Mouse (Mus musculus) urinary bladder, postnatal 36 days (tissue): ENCODE measurements around the gene Lmx1b.

Source experiments
- DNase-seq, 2 experiments: peaks; one replicate each; pipeline ENCODE4 v3.0.0; 2022; ENCODE audit warnings: low spot score in 2 of 2, mixed read lengths in 1 of 2

Lmx1b gene

DNA sequence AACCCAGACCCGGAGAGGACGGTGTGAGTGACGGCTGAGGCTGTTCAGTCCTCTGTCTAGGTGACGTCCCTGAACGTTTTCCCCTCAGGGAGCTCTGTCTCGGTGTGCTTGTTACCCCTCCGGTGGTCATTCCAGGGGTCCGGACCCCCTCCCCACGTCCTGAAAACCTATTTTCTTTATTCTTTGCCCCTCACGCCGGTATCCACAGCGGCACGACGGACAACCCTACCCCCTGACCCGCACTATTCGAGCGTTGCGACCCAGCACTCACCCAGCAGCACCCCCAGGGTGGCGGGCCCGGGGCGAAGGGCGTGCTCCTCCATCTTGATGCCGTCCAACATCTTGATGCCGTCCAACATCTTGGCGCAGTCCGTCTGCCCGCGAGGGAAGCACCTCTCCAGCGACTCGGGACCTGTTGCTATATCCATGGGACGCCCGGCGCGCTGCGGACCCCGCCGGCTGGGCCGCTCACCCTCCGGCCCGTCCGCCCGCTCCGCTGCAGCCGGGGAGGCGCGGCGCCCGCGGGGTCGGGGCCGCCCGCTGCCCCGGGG lies at the start of gene Lmx1b:
Gene Lmx1b, minus strand, starts transcription at position 341 of the 551 bp plus-strand sequence.
- DNase-seq: no peak

- no peak for DNase-seq
Measured at GRCm38 (mm10) chr2:33689880-33690462, 49.7 kb upstream of the Lmx1b start.

DNA sequence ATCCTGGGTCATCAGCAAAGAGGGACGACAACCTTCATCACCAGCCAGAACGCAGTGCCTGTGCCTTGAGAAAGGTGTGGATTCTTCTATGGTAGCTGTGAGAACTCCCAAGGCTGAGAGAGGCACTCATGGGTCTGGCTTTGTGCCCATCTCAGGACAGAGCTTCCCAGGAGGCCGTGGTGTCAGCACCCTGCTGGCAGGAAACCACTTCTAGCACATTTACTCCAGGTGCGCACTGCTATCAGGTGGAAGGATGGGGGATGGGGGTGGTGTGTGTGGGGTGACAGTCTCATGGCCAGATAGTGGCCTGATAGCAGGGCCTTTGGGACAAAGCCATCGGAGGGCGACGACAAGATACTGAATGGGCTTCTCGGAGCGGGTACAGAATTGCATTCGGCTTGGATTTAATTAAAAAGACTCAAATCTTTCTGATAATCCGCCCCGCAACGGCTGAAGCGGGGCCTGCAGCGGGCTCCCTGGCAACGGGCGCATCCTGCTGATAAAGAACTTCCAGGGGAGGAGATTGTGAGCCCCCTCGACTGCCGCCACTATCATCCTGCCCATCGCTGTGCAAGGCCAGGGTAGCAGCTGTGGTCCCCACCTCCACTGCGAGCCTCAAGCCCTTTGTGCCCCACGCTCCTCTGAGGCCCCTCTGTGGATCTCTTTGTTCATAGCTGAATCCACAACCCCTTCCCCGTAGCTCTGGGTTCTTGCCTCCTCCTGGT lies 49.0 kb upstream of the Lmx1b start:
- DNase-seq: no peak

GRCm38 (mm10) chr2:33683594-33683993 lies 43.3 kb upstream of the Lmx1b start:
- DNase-seq: no peak

GRCm38 (mm10) chr2:33683095-33683494 lies 42.8 kb upstream of the Lmx1b start:
- no peak for DNase-seq

GRCm38 (mm10) chr2:33682219-33682618 lies 41.9 kb upstream of the Lmx1b start:
- DNase-seq: peak; percentile 45 to 58

GRCm38 (mm10) chr2:33678950-33679654 lies 38.8 kb upstream of the Lmx1b start:
- DNase-seq: no peak

DNA sequence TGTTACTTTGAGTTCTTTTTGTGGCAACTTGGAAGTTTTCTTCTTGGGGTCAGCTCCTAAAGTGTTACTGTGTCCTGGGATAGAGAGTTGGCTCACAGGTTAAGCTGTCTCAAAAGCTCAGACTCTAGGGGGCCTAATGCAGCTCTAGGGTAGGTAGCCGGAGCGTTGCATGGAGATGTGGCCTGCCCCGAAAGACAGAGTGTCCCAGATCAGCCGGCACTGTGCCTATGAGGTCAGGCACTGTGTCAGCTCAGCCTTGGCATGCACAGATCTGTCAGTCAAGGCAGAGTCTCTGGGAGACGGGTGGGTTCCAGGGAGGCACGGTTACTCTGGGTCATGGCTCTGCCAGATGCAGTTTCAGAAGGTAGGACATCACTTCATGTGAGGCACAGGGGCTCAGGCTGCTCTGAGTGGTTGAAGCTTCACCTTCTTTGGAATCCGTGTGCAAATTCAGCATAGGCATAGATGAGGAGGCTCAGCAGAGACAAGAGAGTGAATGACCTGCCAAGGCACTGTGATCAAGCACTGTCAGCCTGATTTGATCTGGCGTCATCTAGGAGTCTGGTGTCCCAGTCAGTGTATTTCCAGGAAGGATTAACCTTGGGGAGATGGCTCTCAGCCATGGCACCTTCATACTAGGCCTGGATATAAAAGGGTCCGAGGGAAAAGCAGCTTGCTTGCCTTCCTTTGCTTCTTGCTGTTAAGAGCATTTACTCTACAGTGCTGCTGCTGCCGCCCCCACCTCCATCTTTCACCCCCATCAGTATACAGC lies 32.6 kb upstream of the Lmx1b start:
- DNase-seq: no peak

GRCm38 (mm10) chr2:33668741-33669140 lies 28.4 kb upstream of the Lmx1b start:
- no peak for DNase-seq

GRCm38 (mm10) chr2:33666388-33666945 lies 26.2 kb upstream of the Lmx1b start:
- DNase-seq: no peak

DNA sequence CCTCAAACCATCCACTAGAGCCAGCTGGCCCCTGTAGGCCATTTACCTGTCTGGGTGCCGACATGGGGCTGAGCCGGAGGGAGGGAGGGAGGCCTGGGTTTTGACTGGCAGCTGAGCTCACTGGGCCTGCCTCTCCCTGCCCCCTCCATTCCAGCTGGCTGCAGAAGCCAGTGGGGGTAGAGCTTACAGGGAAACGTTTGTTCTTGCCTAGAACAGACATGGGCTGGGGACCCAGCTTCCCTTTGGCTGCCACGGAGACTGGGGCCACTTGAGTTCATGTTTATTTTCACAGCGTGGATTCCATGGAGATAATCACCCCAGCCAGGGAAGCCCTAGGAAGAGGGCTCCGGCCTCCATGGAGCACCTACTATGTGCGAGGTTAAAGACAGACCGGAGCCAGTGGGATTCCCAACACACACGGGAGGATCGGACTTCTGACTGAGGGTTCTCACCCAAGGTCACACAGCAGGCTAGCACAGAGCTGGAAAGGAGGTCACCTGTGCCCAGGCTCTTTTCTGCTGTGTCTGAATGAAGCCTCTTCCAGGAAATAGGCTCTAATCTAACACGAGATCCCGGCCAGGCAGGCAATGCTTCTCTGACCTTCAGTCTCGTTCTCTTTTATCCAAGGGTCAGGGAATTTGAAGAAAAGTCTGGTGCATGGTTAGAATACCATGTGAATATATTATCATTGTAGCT lies 25.2 kb upstream of the Lmx1b start:
- no peak for DNase-seq

DNA sequence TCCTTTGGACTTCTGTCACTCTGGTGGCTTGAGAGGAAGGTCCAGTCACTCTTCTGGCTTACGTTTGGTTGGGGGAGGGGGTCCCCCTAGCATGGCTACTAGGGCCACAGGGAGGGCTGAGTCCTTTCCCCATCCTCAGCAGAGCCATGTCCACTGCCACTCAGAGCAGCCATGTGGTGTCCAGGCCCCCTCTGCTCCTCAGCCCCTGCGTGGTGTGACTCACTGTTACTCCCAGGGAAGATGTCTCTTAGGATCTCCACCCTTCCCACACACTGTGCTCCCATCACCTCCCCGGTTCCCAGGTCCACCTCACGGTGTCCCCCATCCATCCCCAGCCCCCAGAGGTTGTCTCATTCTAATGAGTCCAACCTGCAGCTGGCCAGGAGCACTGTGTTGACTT lies 24.4 kb upstream of the Lmx1b start:
- no peak for DNase-seq

GRCm38 (mm10) chr2:33659288-33659629 lies 18.9 kb upstream of the Lmx1b start:
- DNase-seq: peak in 1 of 2 experiments; percentile 39

GRCm38 (mm10) chr2:33658602-33659287 lies 18.4 kb upstream of the Lmx1b start:
- DNase-seq: no peak

DNA sequence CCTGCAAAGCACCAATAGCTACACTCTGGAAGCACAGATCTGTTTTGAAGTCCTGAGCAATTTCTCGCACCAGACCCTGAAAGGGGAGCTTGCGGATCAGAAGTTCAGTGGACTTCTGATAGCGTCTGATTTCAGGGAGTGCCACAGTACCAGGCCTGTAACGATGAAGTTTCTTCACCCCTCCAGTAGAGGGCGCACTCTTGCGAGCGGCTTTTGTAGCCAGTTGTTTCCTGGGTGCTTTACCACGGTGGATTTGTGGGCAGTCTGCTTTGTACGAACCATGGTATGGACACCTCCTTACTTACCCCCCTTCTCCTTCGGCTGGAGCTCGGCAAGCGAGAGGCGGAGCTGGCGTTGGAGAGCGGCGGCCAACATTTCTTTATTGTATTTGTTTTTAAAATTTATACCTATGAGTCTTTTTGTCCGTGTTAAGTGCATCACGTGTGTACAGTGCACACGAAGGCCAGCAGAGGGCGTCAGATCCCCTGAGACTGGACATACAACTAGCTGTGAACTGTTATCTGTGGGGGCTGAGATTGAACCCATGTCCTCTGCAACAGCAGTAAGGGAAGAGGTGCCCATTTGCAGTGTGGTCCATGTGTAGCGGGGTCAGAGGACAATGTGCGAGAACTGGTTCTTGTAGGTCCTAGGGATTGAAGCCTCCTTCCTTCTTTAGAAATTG lies 12.3 kb upstream of the Lmx1b start:
- DNase-seq: no peak

- DNase-seq: no peak
Measured at GRCm38 (mm10) chr2:33649371-33649770, 9.1 kb upstream of the Lmx1b start.

- no peak for DNase-seq
Measured at GRCm38 (mm10) chr2:33648894-33649293, 8.6 kb upstream of the Lmx1b start.

DNA sequence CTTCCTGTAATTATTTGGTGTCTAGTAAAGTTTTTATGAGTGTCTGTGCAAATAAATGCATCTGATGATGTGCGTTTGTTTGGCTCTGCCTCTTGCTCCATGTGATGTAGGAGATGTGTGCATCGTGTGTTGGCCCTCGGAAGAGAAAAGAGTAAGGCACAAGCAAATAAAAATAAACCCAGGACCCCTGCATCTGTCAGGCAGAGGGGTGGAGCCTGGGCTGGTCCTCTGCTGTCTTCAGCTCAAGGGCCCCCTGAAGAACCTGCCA lies 5.9 kb upstream of the Lmx1b start:
- DNase-seq: no peak

DNA sequence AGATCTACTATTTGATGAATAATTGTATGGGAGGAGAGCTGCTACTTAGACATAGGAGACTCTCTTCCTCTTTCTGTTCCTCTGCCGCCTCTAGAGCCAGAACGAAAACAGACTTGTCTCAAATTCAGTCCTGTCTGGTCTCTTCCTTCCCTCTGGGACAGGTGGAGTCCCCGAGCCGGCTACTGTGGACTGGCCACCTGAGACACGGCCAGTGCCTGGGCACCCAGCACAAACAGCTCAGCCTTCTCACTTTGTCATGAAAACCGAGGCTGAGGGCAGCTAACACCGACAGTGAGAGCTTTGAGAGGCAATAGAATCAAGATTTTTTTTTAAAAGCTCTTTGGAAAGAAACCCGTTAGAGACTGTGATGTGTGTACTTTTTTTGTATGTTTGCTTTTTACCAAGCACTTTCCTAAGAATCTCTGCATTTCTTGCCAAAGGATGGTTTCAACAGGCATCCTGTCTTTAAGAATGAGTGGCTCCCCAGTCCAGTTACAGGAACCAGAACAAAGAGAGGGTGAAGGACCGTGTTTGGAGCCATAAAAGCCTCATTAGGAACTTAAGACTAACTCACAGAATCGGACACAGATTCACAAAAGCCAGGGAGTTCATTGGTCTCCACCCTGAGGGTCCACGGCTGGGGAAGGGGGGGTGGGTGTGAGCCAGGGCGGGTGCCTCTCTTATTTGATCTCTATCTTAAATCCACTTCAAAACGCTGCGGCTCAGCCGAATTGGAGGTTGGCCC lies 5.4 kb upstream of the Lmx1b start:
- DNase-seq: no peak
